Mouse (Mus musculus) liver, embryonic 14.5 days (tissue): ENCODE measurements around the gene Pfn1. TPM values are rescaled to one million over a fixed set of nuclear protein-coding genes. Genes with fewer than 3 reads are reported as not detected.

Experiments
- ATAC-seq: fragments of 200-750 bp; cut with Nextera tagmentation; 2 replicates; pipeline ENCODE4 v1.8.0; 2017; ENCODE audit warnings: moderate number of reproducible peaks, mild to moderate bottlenecking, moderate library complexity; ENCODE audit not compliant: insufficient read depth
- DNase-seq, 3 experiments: peaks; one replicate each; pipeline ENCODE4 v3.0.0-alpha.2; 2012 to 2013; ENCODE audit warnings: low read depth in 3 of 3, low spot score in 3 of 3
- H3K27ac ChIP-seq: fragments of 300-500 bp; sonication (generic); 2 replicates; pipeline ENCODE4 v1.5.1; 2014; ENCODE audit warnings: moderate library complexity, mild to moderate bottlenecking, control low read depth, inconsistent platforms
- H3K27me3 ChIP-seq: fragments of 300-500 bp; sonication (generic); 2 replicates; pipeline ENCODE4 v1.6.1; 2014; ENCODE audit warnings: mild to moderate bottlenecking, low read length, moderate library complexity; ENCODE audit not compliant: control insufficient read depth, insufficient read depth
- H3K36me3 ChIP-seq: fragments of 300-500 bp; sonication (generic); replicated peaks from 2 replicates; pipeline ENCODE4 v1.6.1; 2014; ENCODE audit warnings: low read depth; ENCODE audit not compliant: control insufficient read depth, insufficient read depth
- H3K4me1 ChIP-seq, 2 experiments: fragments of 200-500 bp in 1 of 2; fragments of 300-500 bp in 1 of 2; sonication (generic) in 1 of 2; replicated peaks; 2 replicates each; pipeline ENCODE4 v1.6.1; 2012 to 2014; ENCODE audit warnings: antibody characterized with exemption in 1 of 2, inconsistent platforms in 1 of 2, low read length in 1 of 2; ENCODE audit not compliant: control insufficient read depth in 2 of 2, insufficient read depth in 2 of 2
- H3K4me2 ChIP-seq: fragments of 300-500 bp; sonication (generic); 2 replicates; pipeline ENCODE4 v1.6.1; 2014; ENCODE audit warnings: low read depth, mild to moderate bottlenecking, control low read depth, moderate library complexity
- H3K4me3 ChIP-seq, 2 experiments: fragments of 200-500 bp in 1 of 2; fragments of 300-500 bp in 1 of 2; sonication (generic) in 1 of 2; 2 replicates each; pipeline ENCODE4 v1.5.1; 2012 to 2014; ENCODE audit warnings: low read depth in 2 of 2, low read length in 2 of 2, mild to moderate bottlenecking in 2 of 2, control low read depth in 1 of 2, inconsistent platforms in 1 of 2, moderate library complexity in 1 of 2; ENCODE audit not compliant: insufficient read depth in 1 of 2
- H3K9ac ChIP-seq: fragments of 300-500 bp; sonication (generic); replicated peaks from 2 replicates; pipeline ENCODE4 v1.6.1; 2014; ENCODE audit warnings: mild to moderate bottlenecking, control low read depth, moderate library complexity
- H3K9me3 ChIP-seq: fragments of 300-500 bp; sonication (generic); 2 replicates; pipeline ENCODE4 v1.6.1; 2016; ENCODE audit warnings: low read length, mixed read lengths; ENCODE audit not compliant: control insufficient read depth
- CTCF ChIP-seq: IDR thresholded peaks from 2 replicates; pipeline ENCODE4 v1.5.1; 2016; ENCODE audit warnings: antibody characterized with exemption, low read depth, control low read depth
- EP300 ChIP-seq: IDR thresholded peaks from 2 replicates; pipeline ENCODE4 v1.6.1; 2016; ENCODE audit warnings: antibody characterized with exemption, low read depth
- WGBS: fragments of 180-500 bp; shearing (Covaris S2); extraction: QIAGEN DNeasy Blood & Tissue Kit; methylation state at CpG from one replicate; pipeline ENCODE4 v1.1.7; 2014; ENCODE audit not compliant: insufficient replicate concordance; 5-methylcytosine and 5-hydroxymethylcytosine counted together
- polyA plus RNA-seq, 2 experiments: library from polyadenylated mRNA; depleted of rRNA in 1 of 2; stranded (reverse) in 1 of 2; unstranded in 1 of 2; fragments of >200 nt; fragmentation: Nextera tagmentation in 1 of 2; extraction: Ambion mirVana in 1 of 2; gene quantifications; 2 replicates each; pipeline versions ENCODE4 v1.2.1 to v1.2.3; 2012 to 2014

Pfn1 gene
- 421 and 438 TPM in 2 replicates for polyA plus RNA-seq (2012; rRNA removed)
- polyA plus RNA-seq (2014; fragmentation: Nextera tagmentation; extraction: Ambion mirVana), result 957 and 1,007 TPM in 2 replicates

DNA sequence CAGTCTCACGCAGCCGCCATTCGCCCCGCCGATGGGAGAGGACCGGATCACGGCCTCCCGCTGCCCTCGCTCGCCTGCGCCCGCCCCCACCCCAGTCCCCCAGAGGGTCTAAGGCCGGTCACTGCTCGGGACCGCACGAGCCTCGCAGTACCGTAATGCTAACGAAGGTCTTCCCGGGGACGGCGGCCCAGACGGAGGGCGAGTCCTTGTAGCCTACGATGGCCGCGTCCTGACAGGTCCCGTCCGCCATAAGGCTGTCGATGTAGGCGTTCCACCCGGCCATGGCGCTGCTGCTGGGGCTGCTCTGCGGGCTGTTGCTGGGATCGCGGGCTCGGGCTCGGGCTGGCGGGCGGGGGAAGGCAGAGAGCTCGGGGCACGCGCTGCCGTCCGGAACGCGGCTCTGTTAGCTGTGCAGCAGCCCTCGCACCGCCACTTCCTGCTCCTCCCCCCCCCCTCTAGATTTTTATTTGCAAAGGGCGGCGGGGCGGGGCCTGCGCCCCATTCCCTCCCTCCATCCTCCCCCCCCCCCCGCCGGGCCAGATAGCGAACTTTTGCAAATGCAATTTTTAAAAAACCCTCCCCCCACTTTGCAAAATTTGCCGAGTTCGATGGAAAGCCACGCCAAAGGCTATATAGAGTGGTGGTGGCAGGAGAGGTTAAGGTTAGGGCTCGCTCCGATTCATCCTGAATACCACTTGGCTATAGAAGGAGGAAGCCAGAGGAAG lies at the start of gene Pfn1:
Gene Pfn1 (minus strand): TSS at position 447 of the 725 bp plus-strand sequence.
- Histone ChIP-seq H3K9ac (peak within 1 kb of the TSS; percentile 99), H3K4me2 (peak within 1 kb of the TSS; percentile 85), H3K4me1 (peaks cover 45 to 47% of the 10 kb centered on the region in 2 experiments), H3K27me3 (no peaks in the 10 kb centered on the region; the same call in 1 of the 2 replicates), H3K4me3 (peak within 1 kb of the TSS; percentile 85 to 97), H3K27ac (peak within 1 kb of the TSS; percentile 91), H3K36me3 (peaks cover 36% of the 10 kb centered on the region), H3K9me3 (no peaks in the 10 kb centered on the region)
- TF ChIP-seq CTCF, result no peak
- TF ChIP-seq EP300, result peak; percentile 15; the same call in 1 of the 2 replicates
- WGBS, result under 1% methylated on average over 57 of the region's 61 CpGs
- DNase-seq (peak; percentile 74 to 76 (median 75)), ATAC-seq (peak; percentile 68)

DNA sequence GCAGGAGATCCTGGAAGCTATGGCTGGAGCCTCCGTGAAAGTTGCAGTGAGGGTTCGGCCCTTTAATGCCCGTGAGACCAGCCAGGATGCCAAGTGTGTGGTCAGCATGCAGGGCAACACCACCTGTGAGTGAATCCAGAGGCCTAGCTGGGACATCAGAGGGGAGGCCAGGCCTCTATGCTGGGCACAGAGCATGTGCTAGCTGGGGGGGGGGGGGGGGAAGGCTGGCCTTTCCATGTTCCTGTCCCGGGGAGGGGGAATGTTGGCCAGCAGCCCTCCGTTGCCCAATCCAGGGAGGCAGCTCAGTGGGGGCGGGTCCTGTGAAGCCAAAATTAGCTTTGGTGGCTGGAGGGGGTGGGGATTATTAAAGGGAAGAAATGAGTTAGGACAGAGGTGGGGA lies 48.3 kb upstream of the Pfn1 start:
- H3K4me3 ChIP-seq, result no peak overlapping the region
- H3K4me1 ChIP-seq, result peaks cover 0 to 4% of the 10 kb centered on the region in 2 experiments; a peak in 1 of 4 replicates
- no peak overlapping the region for H3K4me2 ChIP-seq
- no peaks in the 10 kb centered on the region for H3K36me3 ChIP-seq
- no peak overlapping the region for H3K27ac ChIP-seq
- no peak for ATAC-seq
- peaks cover 4% of the 10 kb centered on the region for H3K27me3 ChIP-seq
- H3K9me3 ChIP-seq, result no peaks in the 10 kb centered on the region
- DNase-seq, result no peak
- no peak overlapping the region for H3K9ac ChIP-seq
- WGBS, result 52% methylated on average over 6 of the region's 6 CpGs
- TF ChIP-seq CTCF (no peak), EP300 (no peak)

DNA sequence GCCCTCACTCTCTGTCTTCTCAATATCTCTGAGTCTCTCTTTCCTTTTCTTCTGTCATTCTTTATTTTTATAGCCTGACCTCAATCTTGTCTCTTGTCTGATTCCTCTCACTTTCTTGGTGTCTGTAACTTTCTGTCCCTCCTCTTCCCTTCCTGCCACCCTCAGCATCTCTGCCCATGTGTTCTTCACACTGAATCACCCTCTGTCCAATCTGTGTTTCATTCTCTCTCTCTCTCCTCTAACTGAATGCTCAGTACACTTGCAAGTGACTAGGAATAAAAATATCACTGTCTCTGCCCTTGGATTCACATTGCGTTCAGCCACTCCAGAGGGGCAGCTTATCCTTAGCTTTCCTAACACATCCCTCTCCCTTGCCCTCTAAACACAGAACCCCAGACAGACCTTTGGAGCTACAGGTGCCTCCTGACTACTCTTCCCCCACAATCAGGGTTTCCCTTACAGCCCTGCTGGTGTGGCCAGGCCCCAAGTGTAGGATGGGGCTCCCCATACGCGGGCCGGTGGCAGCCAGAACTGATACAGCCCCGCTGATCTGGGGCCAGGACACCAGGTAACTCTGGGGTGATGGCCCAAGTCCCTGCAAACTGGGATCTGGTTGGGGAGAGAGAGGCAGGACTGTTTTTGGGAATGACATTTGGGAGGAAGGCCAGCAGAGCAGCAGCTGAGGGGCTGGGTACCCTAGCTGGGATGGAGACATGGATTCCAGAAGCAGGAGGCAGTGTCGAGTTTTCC lies 47.7 kb upstream of the Pfn1 start:
- no peaks in the 10 kb centered on the region for H3K36me3 ChIP-seq
- DNase-seq, result no peak
- no peak overlapping the region for H3K9ac ChIP-seq
- no peak overlapping the region for H3K4me3 ChIP-seq
- no peaks in the 10 kb centered on the region for H3K9me3 ChIP-seq
- peaks cover 0 to 4% of the 10 kb centered on the region in 2 experiments; a peak in 1 of 4 replicates for H3K4me1 ChIP-seq
- no peak overlapping the region for H3K27ac ChIP-seq
- ATAC-seq, result no peak
- peaks cover 4% of the 10 kb centered on the region for H3K27me3 ChIP-seq
- no peak for TF ChIP-seq CTCF
- TF ChIP-seq EP300, result no peak
- H3K4me2 ChIP-seq, result peak overlapping the region; percentile 89
- 70% methylated on average over 6 of the region's 6 CpGs for WGBS

DNA sequence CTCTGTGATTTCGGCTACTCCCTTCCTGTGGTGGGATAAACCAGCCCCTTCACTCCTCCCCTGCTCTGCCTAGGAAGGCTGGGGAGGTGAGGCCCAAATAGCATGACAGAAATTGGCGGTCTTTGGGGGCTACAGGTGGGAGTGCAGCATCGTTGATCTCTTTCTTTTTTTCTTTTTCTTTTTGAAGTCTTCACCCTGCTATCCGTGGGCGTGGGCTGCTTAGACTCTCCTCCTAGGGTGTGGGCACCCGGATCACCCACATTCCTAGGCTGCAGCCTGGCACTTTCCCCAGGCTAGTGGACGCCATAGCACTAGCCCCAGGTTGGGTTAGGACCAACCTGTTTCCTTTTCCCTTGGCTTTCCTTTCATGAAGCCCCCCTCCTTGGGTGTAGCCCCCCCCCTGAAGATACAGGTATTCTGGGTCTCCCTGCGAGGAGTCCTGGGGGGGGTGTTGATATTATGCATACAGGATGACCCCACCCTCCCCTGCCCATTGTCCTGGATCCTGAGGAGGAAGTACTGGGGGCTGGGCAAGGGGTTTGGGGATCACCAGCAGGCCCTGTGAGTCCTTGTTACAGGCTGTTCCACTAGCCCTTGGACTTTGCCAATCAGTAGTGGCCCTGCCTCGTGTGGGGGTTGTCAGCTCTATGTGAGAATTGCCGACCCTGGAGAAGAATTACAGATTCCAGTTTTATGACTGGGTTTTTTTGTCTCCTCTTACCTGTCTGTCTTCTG lies 46.9 kb upstream of the Pfn1 start:
- TF ChIP-seq CTCF (no peak), EP300 (no peak)
- Histone ChIP-seq H3K4me3 (peak overlapping the region; percentile 56 to 77), H3K27ac (no peak overlapping the region), H3K27me3 (peaks cover 4% of the 10 kb centered on the region), H3K4me1 (peaks cover 0 to 4% of the 10 kb centered on the region in 2 experiments; a peak in 1 of 4 replicates), H3K9ac (peak overlapping the region; percentile 66), H3K36me3 (no peaks in the 10 kb centered on the region), H3K4me2 (peak overlapping the region; percentile 89), H3K9me3 (no peaks in the 10 kb centered on the region)
- WGBS, result 20% methylated on average over 10 of the region's 10 CpGs
- no peak for ATAC-seq
- DNase-seq, result no peak
